Mouse (Mus musculus): ENCODE measurements at regions not wholly inside any gene's neighbourhood (a gene's known extent, or its start where the extent isn't known, plus 50 kb on each side); places are given as distances from the start of the nearest gene placed in this dataset.

GRCm38 (mm10) chr4:124064601-124065000, 146.8 kb upstream of the 4930535I16Rik start:
- Histone ChIP-seq H3K27me3 (ENCODE audit: control insufficient read depth in 1 of 2, insufficient read depth in 2 of 2, low read length in 2 of 2) (no peaks in the 10 kb centered on the region; a peak in 1 of 4 replicates), H3K36me3 (ENCODE audit: control insufficient read depth in 1 of 2, insufficient read depth in 2 of 2, low read length in 2 of 2) (no peaks in the 10 kb centered on the region), H3K4me1 (ENCODE audit: control insufficient read depth in 1 of 2, insufficient read depth in 2 of 2, low read length in 2 of 2) (no peaks in the 10 kb centered on the region; a peak in 1 of 4 replicates), H3K4me3 (ENCODE audit: control insufficient read depth in 1 of 2, insufficient read depth in 1 of 2, low read depth in 2 of 2, low read length in 2 of 2) (no peak overlapping the region), H3K79me2 (ENCODE audit: control insufficient read depth, insufficient read depth, low read length, poor library complexity) (no peaks in the 10 kb centered on the region), H3K9ac (ENCODE audit: control insufficient read depth, low read depth, low read length, poor library complexity, severe bottlenecking) (no peak overlapping the region), H3K27ac (ENCODE audit: control insufficient read depth, low read depth, low read length) (no peak overlapping the region), H3K9me3 (replicated peaks; ENCODE audit: insufficient read depth, low read length) (no peaks in the 10 kb centered on the region)
- DNase-seq (ENCODE audit: low read depth, low spot score) = no peak
- TF ChIP-seq MAFK (IDR thresholded peaks at IDR 0.05; ENCODE audit: borderline replicate concordance, low read depth, low read length) = no peak
- no peak for TF ChIP-seq ZKSCAN1 (IDR thresholded peaks at IDR 0.05; ENCODE audit: low read depth, low read length)
- TF ChIP-seq RAD21 (IDR thresholded peaks at IDR 0.05; ENCODE audit: low read depth, low read length) = no peak
- no peak for TF ChIP-seq MYC (IDR thresholded peaks at IDR 0.05; ENCODE audit: low read depth, low read length)
- no peak for TF ChIP-seq SIN3A (IDR thresholded peaks at IDR 0.05; ENCODE audit: low read length)
- no peak for TF ChIP-seq POLR2A (IDR thresholded peaks at IDR 0.05; ENCODE audit: control insufficient read depth in 1 of 2, insufficient read depth in 1 of 2, low read depth in 1 of 2, low read length in 2 of 2, poor library complexity in 1 of 2)
- TF ChIP-seq HCFC1 (IDR thresholded peaks at IDR 0.05; ENCODE audit: low read depth, low read length) = no peak
- TF ChIP-seq ZMIZ1 (IDR thresholded peaks at IDR 0.05; ENCODE audit: low read depth, low read length) = no peak
- no peak for TF ChIP-seq CHD1 (IDR thresholded peaks at IDR 0.05; ENCODE audit: low read depth, low read length)
- TF ChIP-seq BHLHE40 (IDR thresholded peaks at IDR 0.05; ENCODE audit: borderline replicate concordance, low read depth, low read length) = no peak
- no peak for TF ChIP-seq GABPA (IDR thresholded peaks at IDR 0.05; ENCODE audit: low read depth, low read length)
- no peak for TF ChIP-seq ETS1 (IDR thresholded peaks at IDR 0.05; ENCODE audit: low read depth, low read length)
- no peak for TF ChIP-seq USF2 (IDR thresholded peaks at IDR 0.05; ENCODE audit: borderline replicate concordance in 1 of 2, insufficient read depth in 1 of 2, low read depth in 1 of 2, low read length in 2 of 2)

- Histone ChIP-seq H3K4me1 (ENCODE audit: control insufficient read depth in 1 of 2, insufficient read depth in 2 of 2, low read length in 2 of 2) (no peaks in the 10 kb centered on the region; a peak in 1 of 4 replicates), H3K27ac (ENCODE audit: control insufficient read depth, low read depth, low read length) (no peak overlapping the region), H3K9ac (ENCODE audit: control insufficient read depth, low read depth, low read length, poor library complexity, severe bottlenecking) (no peak overlapping the region), H3K36me3 (ENCODE audit: control insufficient read depth in 1 of 2, insufficient read depth in 2 of 2, low read length in 2 of 2) (no peaks in the 10 kb centered on the region), H3K27me3 (ENCODE audit: control insufficient read depth in 1 of 2, insufficient read depth in 2 of 2, low read length in 2 of 2) (no peaks in the 10 kb centered on the region; a peak in 1 of 4 replicates), H3K9me3 (replicated peaks; ENCODE audit: insufficient read depth, low read length) (no peaks in the 10 kb centered on the region), H3K79me2 (ENCODE audit: control insufficient read depth, insufficient read depth, low read length, poor library complexity) (no peaks in the 10 kb centered on the region), H3K4me3 (ENCODE audit: control insufficient read depth in 1 of 2, insufficient read depth in 1 of 2, low read depth in 2 of 2, low read length in 2 of 2) (no peak overlapping the region)
- no peak for DNase-seq (ENCODE audit: low read depth, low spot score)
- TF ChIP-seq NRF1 (IDR thresholded peaks at IDR 0.05; ENCODE audit: insufficient read depth, low read depth, low read length, poor library complexity, severe bottlenecking) (no peak), MAX (IDR thresholded peaks at IDR 0.05; ENCODE audit: low read length) (no peak), HCFC1 (IDR thresholded peaks at IDR 0.05; ENCODE audit: low read depth, low read length) (no peak), ELF1 (IDR thresholded peaks at IDR 0.05; ENCODE audit: low read depth, low read length) (no peak), TAL1 (IDR thresholded peaks at IDR 0.05; ENCODE audit: low read length) (no peak), USF2 (IDR thresholded peaks at IDR 0.05; ENCODE audit: borderline replicate concordance in 1 of 2, insufficient read depth in 1 of 2, low read depth in 1 of 2, low read length in 2 of 2) (no peak), BHLHE40 (IDR thresholded peaks at IDR 0.05; ENCODE audit: borderline replicate concordance, low read depth, low read length) (no peak), UBTF (IDR thresholded peaks at IDR 0.05; ENCODE audit: borderline replicate concordance, insufficient read depth, low read depth, low read length) (no peak), MYB (IDR thresholded peaks at IDR 0.05; ENCODE audit: low read depth, low read length) (no peak), MAZ (IDR thresholded peaks at IDR 0.05; ENCODE audit: low read depth, low read length) (no peak), GATA1 (IDR thresholded peaks at IDR 0.05; ENCODE audit: low read depth, low read length) (no peak), SMC3 (IDR thresholded peaks at IDR 0.05; ENCODE audit: low read depth, low read length) (no peak), POLR2AphosphoS5 (IDR thresholded peaks at IDR 0.05; ENCODE audit: borderline replicate concordance, low read depth, low read length) (no peak)
Observed at GRCm38 (mm10) chr4:124063269-124064100, 145.7 kb upstream of the 4930535I16Rik start.
